Mouse (Mus musculus): ENCODE measurements around the gene Gdf15. TPM values are rescaled to one million over a fixed set of nuclear protein-coding genes. Genes with fewer than 3 reads are reported as not detected.

Gene Gdf15
- polyA plus RNA-seq, 1 experiment: 2.2 TPM

GRCm38 (mm10) chr8:70658897-70659603 lies 26.8 kb upstream of the Gdf15 start:
- DNase-seq (ENCODE audit: low read depth, low spot score): no peak
- under 1% methylated on average over 31 of the region's 31 CpGs for WGBS

- DNase-seq (ENCODE audit: low read depth, low spot score): no peak
- 90% methylated on average over 2 of the region's 2 CpGs for WGBS
These were observed 25.5 kb upstream of the Gdf15 start for GRCm38 (mm10) chr8:70657739-70658138.

GRCm38 (mm10) chr8:70657214-70657613 lies 25.0 kb upstream of the Gdf15 start:
- 84% methylated on average over 3 of the region's 3 CpGs for WGBS
- DNase-seq (ENCODE audit: low read depth, low spot score): no peak

- DNase-seq (ENCODE audit: low read depth, low spot score): no peak
These were observed 24.0 kb upstream of the Gdf15 start for GRCm38 (mm10) chr8:70656193-70656790.

GRCm38 (mm10) chr8:70655469-70655868 lies 23.2 kb upstream of the Gdf15 start:
- 66% methylated on average over 2 of the region's 2 CpGs for WGBS
- no peak for DNase-seq (ENCODE audit: low read depth, low spot score)

More at GRCm38 (mm10) chr8:70656193-70656790, 24.0 kb upstream of the Gdf15 start:
- WGBS: 84% methylated on average over 13 of the region's 13 CpGs

GRCm38 (mm10) chr8:70654121-70654520 lies 21.9 kb upstream of the Gdf15 start:
- DNase-seq (ENCODE audit: low read depth, low spot score): no peak
- WGBS: 27% methylated on average over 1 of the region's 1 CpGs

GRCm38 (mm10) chr8:70653226-70653625 lies 21.0 kb upstream of the Gdf15 start:
- no peak for DNase-seq (ENCODE audit: low read depth, low spot score)
- WGBS: 12% methylated on average over 2 of the region's 2 CpGs

GRCm38 (mm10) chr8:70650351-70650750 lies 18.1 kb upstream of the Gdf15 start:
- DNase-seq (ENCODE audit: low read depth, low spot score): no peak
- WGBS: 91% methylated on average over 17 of the region's 17 CpGs

GRCm38 (mm10) chr8:70649324-70649723 lies 17.1 kb upstream of the Gdf15 start:
- WGBS: 17% methylated on average over 4 of the region's 4 CpGs
- DNase-seq (ENCODE audit: low read depth, low spot score): no peak

GRCm38 (mm10) chr8:70648921-70649320 lies 16.7 kb upstream of the Gdf15 start:
- 49% methylated on average over 3 of the region's 3 CpGs for WGBS
- DNase-seq (ENCODE audit: low read depth, low spot score): no peak

GRCm38 (mm10) chr8:70648164-70648442 lies 15.8 kb upstream of the Gdf15 start:
- no peak for DNase-seq (ENCODE audit: low read depth, low spot score)
- 11% methylated on average over 1 of the region's 1 CpGs for WGBS

GRCm38 (mm10) chr8:70647343-70648163 lies 15.3 kb upstream of the Gdf15 start:
- DNase-seq (ENCODE audit: low read depth, low spot score): no peak

GRCm38 (mm10) chr8:70646775-70647174 lies 14.5 kb upstream of the Gdf15 start:
- no peak for DNase-seq (ENCODE audit: low read depth, low spot score)

More at GRCm38 (mm10) chr8:70647343-70648163, 15.3 kb upstream of the Gdf15 start:
- 67% methylated on average over 8 of the region's 8 CpGs for WGBS

GRCm38 (mm10) chr8:70646369-70646768 lies 14.1 kb upstream of the Gdf15 start:
- DNase-seq (ENCODE audit: low read depth, low spot score): no peak
- WGBS: 44% methylated on average over 6 of the region's 6 CpGs

GRCm38 (mm10) chr8:70645501-70646224 lies 13.4 kb upstream of the Gdf15 start:
- 30% methylated on average over 17 of the region's 17 CpGs for WGBS
- DNase-seq (ENCODE audit: low read depth, low spot score): no peak

GRCm38 (mm10) chr8:70644065-70644464 lies 11.8 kb upstream of the Gdf15 start:
- no peak for DNase-seq (ENCODE audit: low read depth, low spot score)
- WGBS: 89% methylated on average over 2 of the region's 2 CpGs

- WGBS: 74% methylated on average over 3 of the region's 3 CpGs
- no peak for DNase-seq (ENCODE audit: low read depth, low spot score)
These were observed 10.8 kb upstream of the Gdf15 start for GRCm38 (mm10) chr8:70643019-70643418.

GRCm38 (mm10) chr8:70638752-70639151 lies 6.5 kb upstream of the Gdf15 start:
- WGBS: 41% methylated on average over 9 of the region's 9 CpGs
- DNase-seq (ENCODE audit: low read depth, low spot score): no peak

- DNase-seq (ENCODE audit: low read depth, low spot score): no peak
- 29% methylated on average over 8 of the region's 8 CpGs for WGBS
These were observed 4.6 kb upstream of the Gdf15 start for GRCm38 (mm10) chr8:70636838-70637237.

- 65% methylated on average over 6 of the region's 6 CpGs for WGBS
- DNase-seq (ENCODE audit: low read depth, low spot score): no peak
These were observed 3.3 kb upstream of the Gdf15 start for GRCm38 (mm10) chr8:70635527-70635926.
